Mouse (Mus musculus): ENCODE data around the gene Slc22a7.

Slc22a7 gene

GRCm38 (mm10) chr17:46438298-46438873 is at the start of gene Slc22a7:
Gene Slc22a7, minus strand, starts transcription at chr17:46438457.
- DNase-seq: peak; percentile 86

- no peak for DNase-seq
Observed at GRCm38 (mm10) chr17:46487431-46487830, 49.2 kb upstream of the Slc22a7 start, which contains the start of gene Ttbk1. Gene Ttbk1, minus strand, starts transcription at chr17:46487675.

- no peak for DNase-seq
Observed at GRCm38 (mm10) chr17:46486995-46487394, 48.7 kb upstream of the Slc22a7 start.

- DNase-seq: peak; percentile 24
Observed at GRCm38 (mm10) chr17:46484461-46484875, 46.2 kb upstream of the Slc22a7 start.

GRCm38 (mm10) chr17:46484021-46484431 is 45.8 kb upstream of the Slc22a7 start:
- DNase-seq: peak; percentile 85

GRCm38 (mm10) chr17:46483561-46484001 is 45.3 kb upstream of the Slc22a7 start:
- DNase-seq: peak; percentile 77

GRCm38 (mm10) chr17:46477286-46477685 is 39.0 kb upstream of the Slc22a7 start:
- DNase-seq: no peak

- DNase-seq: no peak
Observed at GRCm38 (mm10) chr17:46476601-46477000, 38.3 kb upstream of the Slc22a7 start.

- no peak for DNase-seq
Observed at GRCm38 (mm10) chr17:46467830-46468229, 29.6 kb upstream of the Slc22a7 start.

- no peak for DNase-seq
Observed at GRCm38 (mm10) chr17:46462226-46462625, 24.0 kb upstream of the Slc22a7 start.

GRCm38 (mm10) chr17:46461347-46461746 is 23.1 kb upstream of the Slc22a7 start:
- no peak for DNase-seq

- no peak for DNase-seq
Observed at GRCm38 (mm10) chr17:46460673-46461072, 22.4 kb upstream of the Slc22a7 start.

GRCm38 (mm10) chr17:46458439-46458838 is 20.2 kb upstream of the Slc22a7 start:
- no peak for DNase-seq

- peak; percentile 41 for DNase-seq
Observed at GRCm38 (mm10) chr17:46457791-46458190, 19.5 kb upstream of the Slc22a7 start.

GRCm38 (mm10) chr17:46455110-46455691 is 16.9 kb upstream of the Slc22a7 start:
- no peak for DNase-seq

- DNase-seq: no peak
Observed at GRCm38 (mm10) chr17:46454539-46454938, 16.3 kb upstream of the Slc22a7 start.

GRCm38 (mm10) chr17:46453970-46454411 is 15.7 kb upstream of the Slc22a7 start:
- DNase-seq: no peak

- peak; percentile 56 for DNase-seq
Observed at GRCm38 (mm10) chr17:46453302-46453948, 15.2 kb upstream of the Slc22a7 start.

GRCm38 (mm10) chr17:46452683-46453082 is 14.4 kb upstream of the Slc22a7 start:
- DNase-seq: peak; percentile 76

GRCm38 (mm10) chr17:46446264-46446663 is 8.0 kb upstream of the Slc22a7 start:
- no peak for DNase-seq

- no peak for DNase-seq
Observed at GRCm38 (mm10) chr17:46444839-46445579, 6.8 kb upstream of the Slc22a7 start.

GRCm38 (mm10) chr17:46439176-46439575 is 919 bp upstream of the Slc22a7 start:
- DNase-seq: no peak

- DNase-seq: peak; percentile 46
Observed at GRCm38 (mm10) chr17:46436672-46437366, 1.4 kb downstream of the Slc22a7 start.

All from kidney, adult 11 months (tissue).